Mouse (Mus musculus) hindbrain, embryonic 11.5 days (tissue): ENCODE data around the gene Paqr6. TPM values are rescaled to one million over a fixed set of nuclear protein-coding genes. Genes with fewer than 3 reads are reported as not detected.

Source experiments
- ATAC-seq: fragments of 200-750 bp; cut with Nextera tagmentation; 2 replicates; pipeline ENCODE4 v1.8.0; 2017; ENCODE audit warnings: mild to moderate bottlenecking, moderate TSS enrichment, moderate library complexity; ENCODE audit not compliant: low FRiP score
- DNase-seq: peaks from one replicate; pipeline ENCODE4 v3.0.0-alpha.2; 2015; ENCODE audit warnings: low spot score
- H3K27ac ChIP-seq: fragments of 300-500 bp; sonication (generic); 2 replicates; pipeline ENCODE4 v1.5.1; 2014; ENCODE audit warnings: mild to moderate bottlenecking, low read depth, low read length
- H3K27me3 ChIP-seq: fragments of 300-500 bp; sonication (generic); 2 replicates; pipeline ENCODE4 v1.6.1; 2014; ENCODE audit warnings: mild to moderate bottlenecking, low read length, moderate library complexity, mixed read lengths; ENCODE audit not compliant: control insufficient read depth, insufficient read depth
- H3K36me3 ChIP-seq: fragments of 300-500 bp; sonication (generic); 2 replicates; pipeline ENCODE4 v1.6.1; 2014; ENCODE audit warnings: mild to moderate bottlenecking, low read length, moderate library complexity, mixed read lengths; ENCODE audit not compliant: control insufficient read depth, insufficient read depth
- H3K4me1 ChIP-seq: fragments of 300-500 bp; sonication (generic); replicated peaks from 2 replicates; pipeline ENCODE4 v1.6.1; 2014; ENCODE audit warnings: low read length, mixed read lengths; ENCODE audit not compliant: control insufficient read depth, insufficient read depth
- H3K4me2 ChIP-seq: fragments of 300-500 bp; sonication (generic); replicated peaks from 2 replicates; pipeline ENCODE4 v1.6.1; 2014; ENCODE audit warnings: mild to moderate bottlenecking, low read depth, low read length
- H3K4me3 ChIP-seq: fragments of 300-500 bp; sonication (generic); 2 replicates; pipeline ENCODE4 v1.5.1; 2014; ENCODE audit warnings: low read depth, low read length
- H3K9ac ChIP-seq: fragments of 300-500 bp; sonication (generic); 2 replicates; pipeline ENCODE4 v1.6.1; 2014; ENCODE audit warnings: low read depth, low read length
- H3K9me3 ChIP-seq: fragments of 300-500 bp; sonication (generic); 2 replicates; pipeline ENCODE4 v1.6.1; 2016; ENCODE audit warnings: low read length; ENCODE audit not compliant: control insufficient read depth
- WGBS: fragments of 180-500 bp; shearing (Covaris S2); extraction: QIAGEN DNeasy Blood & Tissue Kit; methylation state at CpG from one replicate; pipeline ENCODE4 v1.1.7; 2014; 5-methylcytosine and 5-hydroxymethylcytosine counted together
- polyA plus RNA-seq: library from polyadenylated mRNA; unstranded; fragments of >200 nt; fragmentation: Nextera tagmentation; extraction: Ambion mirVana; gene quantifications from 2 replicates; pipeline ENCODE4 v1.2.1, GENCODE M21; 2014

The Paqr6 gene
- 1.3 and 1.6 TPM in 2 replicates for polyA plus RNA-seq

- H3K36me3 ChIP-seq, result peaks cover 2% of the 10 kb centered on the region; the same call in 1 of the 2 replicates
- H3K9ac ChIP-seq, result no peak within 1 kb of the TSS
- 0 out of 2 replicates have a peak within 1 kb of the TSS, but pooled peaks have one; percentile 17 for H3K27ac ChIP-seq
- DNase-seq (peak; percentile 58), ATAC-seq (no peak)
- H3K4me1 ChIP-seq, result no peaks in the 10 kb centered on the region; the same call in 1 of the 2 replicates
- peaks cover 9% of the 10 kb centered on the region for H3K27me3 ChIP-seq
- 2% methylated on average over 16 of the region's 16 CpGs for WGBS
- H3K4me2 ChIP-seq, result no peak within 1 kb of the TSS
- no peaks in the 10 kb centered on the region for H3K9me3 ChIP-seq
- H3K4me3 ChIP-seq, result no peak within 1 kb of the TSS
Observed at GRCm38 (mm10) chr3:88364337-88364736, at the start of gene Paqr6. Paqr6 (plus strand) TSS chr3:88364584.

- H3K4me1 ChIP-seq, result no peaks in the 10 kb centered on the region
- H3K36me3 ChIP-seq, result peaks cover 10% of the 10 kb centered on the region
- peak; percentile 74 for DNase-seq
- peak within 1 kb of the TSS; percentile 72 for H3K4me2 ChIP-seq
- H3K27me3 ChIP-seq, result no peaks in the 10 kb centered on the region
- peak; percentile 79 for ATAC-seq
- no peak within 1 kb of the TSS for H3K27ac ChIP-seq
- peak within 1 kb of the TSS; percentile 83 for H3K9ac ChIP-seq
- 3% methylated on average over 10 of the region's 10 CpGs for WGBS
- H3K4me3 ChIP-seq, result peak within 1 kb of the TSS; percentile 62
- no peaks in the 10 kb centered on the region for H3K9me3 ChIP-seq
Observed at GRCm38 (mm10) chr3:88324951-88325405, 39.4 kb upstream of the Paqr6 start, which contains the start of gene Glmp. Glmp (plus strand) TSS chr3:88325023.

GRCm38 (mm10) chr3:88328956-88329355, 35.4 kb upstream of the Paqr6 start:
- H3K9ac ChIP-seq, result no peak overlapping the region
- H3K4me2 ChIP-seq, result no peak overlapping the region
- ATAC-seq, result no peak
- no peak overlapping the region for H3K27ac ChIP-seq
- no peaks in the 10 kb centered on the region for H3K36me3 ChIP-seq
- no peaks in the 10 kb centered on the region for H3K9me3 ChIP-seq
- H3K4me1 ChIP-seq, result no peaks in the 10 kb centered on the region
- no peaks in the 10 kb centered on the region for H3K27me3 ChIP-seq
- no peak for DNase-seq
- WGBS, result 77% methylated on average over 5 of the region's 5 CpGs
- no peak overlapping the region for H3K4me3 ChIP-seq

- Histone ChIP-seq H3K9ac (no peak overlapping the region), H3K36me3 (no peaks in the 10 kb centered on the region), H3K9me3 (no peaks in the 10 kb centered on the region), H3K4me1 (0 out of 2 replicates have a peak, but pooled peaks cover 2% of the 10 kb centered on the region), H3K27ac (no peak overlapping the region), H3K4me2 (no peak overlapping the region), H3K4me3 (no peak overlapping the region), H3K27me3 (no peaks in the 10 kb centered on the region)
- 40% methylated on average over 2 of the region's 2 CpGs for WGBS
- ATAC-seq (no peak), DNase-seq (peak; percentile 61)
Observed at GRCm38 (mm10) chr3:88331282-88331681, 33.1 kb upstream of the Paqr6 start.

- no peak overlapping the region for H3K4me3 ChIP-seq
- H3K9me3 ChIP-seq, result no peaks in the 10 kb centered on the region
- no peak for ATAC-seq
- DNase-seq, result no peak
- no peak overlapping the region for H3K9ac ChIP-seq
- H3K4me2 ChIP-seq, result no peak overlapping the region
- H3K36me3 ChIP-seq, result no peaks in the 10 kb centered on the region
- no peak overlapping the region for H3K27ac ChIP-seq
- no peaks in the 10 kb centered on the region for H3K27me3 ChIP-seq
- WGBS, result 52% methylated on average over 12 of the region's 12 CpGs
- H3K4me1 ChIP-seq, result peaks cover 8% of the 10 kb centered on the region; the same call in 1 of the 2 replicates
Observed at GRCm38 (mm10) chr3:88334029-88334658, 30.2 kb upstream of the Paqr6 start.

- H3K4me1 ChIP-seq, result peaks cover 8% of the 10 kb centered on the region; the same call in 1 of the 2 replicates
- H3K27ac ChIP-seq, result no peak overlapping the region
- H3K9ac ChIP-seq, result peak overlapping the region; percentile 94
- H3K27me3 ChIP-seq, result no peaks in the 10 kb centered on the region
- ATAC-seq (no peak), DNase-seq (no peak)
- peak overlapping the region; percentile 82 for H3K4me3 ChIP-seq
- H3K36me3 ChIP-seq, result no peaks in the 10 kb centered on the region
- 38% methylated on average over 3 of the region's 3 CpGs for WGBS
- H3K4me2 ChIP-seq, result peak overlapping the region; percentile 40
- no peaks in the 10 kb centered on the region for H3K9me3 ChIP-seq
Observed at GRCm38 (mm10) chr3:88334902-88335435, 29.4 kb upstream of the Paqr6 start.

GRCm38 (mm10) chr3:88335436-88336053, 28.8 kb upstream of the Paqr6 start:
- Histone ChIP-seq H3K4me1 (peaks cover 8% of the 10 kb centered on the region; the same call in 1 of the 2 replicates), H3K36me3 (no peaks in the 10 kb centered on the region), H3K4me3 (peak overlapping the region; percentile 82), H3K4me2 (peak overlapping the region; percentile 40), H3K27ac (peak overlapping the region; percentile 87), H3K9me3 (no peaks in the 10 kb centered on the region), H3K27me3 (no peaks in the 10 kb centered on the region), H3K9ac (peak overlapping the region; percentile 94)
- ATAC-seq (peak; percentile 51), DNase-seq (no peak)
- WGBS, result 1% methylated on average over 27 of the region's 27 CpGs

- no peaks in the 10 kb centered on the region for H3K9me3 ChIP-seq
- H3K9ac ChIP-seq, result peak within 1 kb of the TSS; percentile 94
- H3K4me3 ChIP-seq, result peak within 1 kb of the TSS; percentile 82
- no peaks in the 10 kb centered on the region for H3K27me3 ChIP-seq
- peak within 1 kb of the TSS; percentile 87 for H3K27ac ChIP-seq
- peaks cover 8% of the 10 kb centered on the region; the same call in 1 of the 2 replicates for H3K4me1 ChIP-seq
- peak within 1 kb of the TSS; percentile 53 for H3K4me2 ChIP-seq
- DNase-seq (peak; percentile 95), ATAC-seq (peak; percentile 92)
- WGBS, result 3% methylated on average over 58 of the region's 66 CpGs
- no peaks in the 10 kb centered on the region for H3K36me3 ChIP-seq
Observed at GRCm38 (mm10) chr3:88336058-88337013, 28.0 kb upstream of the Paqr6 start, which contains the start of the genes Tmem79 and Smg5. Tmem79 (minus strand) TSS chr3:88336148. Smg5 (plus strand) TSS chr3:88336260.
